Mouse (Mus musculus) heart, postnatal 14 days (tissue): ENCODE results near the gene Arl15. TPM values are rescaled to one million over a fixed set of nuclear protein-coding genes. Genes with fewer than 3 reads are reported as not detected.
A peak's percentile ranks its signal among the peaks of the same experiment; 100 is the strongest.

Source experiments
- DNase-seq, 2 experiments: peaks; one replicate each; pipeline ENCODE4 v3.0.0; 2021 to 2022
- intact Hi-C: fragments of 180-260 bp; cut with DNase I; formaldehyde crosslinking; loops from one replicate; pipeline ENCODE4 v1.15.1; 2025
- total RNA-seq, 2 experiments: library from RNA; stranded (reverse); gene quantifications; 2 replicates each; pipeline ENCODE4 v1.2.3; 2021

Gene Arl15
- total RNA-seq, 2 experiments from 2014 or later, result 11.9 to 14.7 TPM

- intact Hi-C loops, result loop anchor here (5.0 kb wide), 4 partner anchors 197 to 713 kb away; no protein-coding TSS in a partner anchor
- DNase-seq, result no peak
Measured at GRCm38 (mm10) chr13:114079751-114080150, 285.4 kb downstream of the Arl15 start.

GRCm38 (mm10) chr13:114080491-114080890, 286.2 kb downstream of the Arl15 start:
- intact Hi-C loops, result no loop called here
- DNase-seq, result no peak

- intact Hi-C loops, result no loop called here
- DNase-seq, result no peak
Measured at GRCm38 (mm10) chr13:114083570-114084138, 289.3 kb downstream of the Arl15 start.

- DNase-seq, result no peak
- intact Hi-C loops, result no loop called here
Measured at GRCm38 (mm10) chr13:114085442-114085841, 291.1 kb downstream of the Arl15 start.

GRCm38 (mm10) chr13:114086325-114086724, 292.0 kb downstream of the Arl15 start:
- intact Hi-C loops, result no loop called here
- no peak for DNase-seq

GRCm38 (mm10) chr13:114086801-114087200, 292.5 kb downstream of the Arl15 start:
- intact Hi-C loops, result no loop called here
- DNase-seq, result no peak

GRCm38 (mm10) chr13:114087696-114088465, 293.6 kb downstream of the Arl15 start:
- intact Hi-C loops, result no loop called here
- DNase-seq, result peak in 1 of 2 experiments; percentile 6

GRCm38 (mm10) chr13:114090786-114091185, 296.5 kb downstream of the Arl15 start:
- intact Hi-C loops, result no loop called here
- no peak for DNase-seq

GRCm38 (mm10) chr13:114091231-114091630, 296.9 kb downstream of the Arl15 start:
- intact Hi-C loops, result no loop called here

GRCm38 (mm10) chr13:114094151-114094875, 300.0 kb downstream of the Arl15 start:
- DNase-seq, result no peak
- intact Hi-C loops, result no loop called here

More at GRCm38 (mm10) chr13:114091231-114091630, 296.9 kb downstream of the Arl15 start:
- no peak for DNase-seq

- intact Hi-C loops, result no loop called here
- no peak for DNase-seq
Measured at GRCm38 (mm10) chr13:114095440-114095839, 301.1 kb downstream of the Arl15 start.

GRCm38 (mm10) chr13:114096386-114096785, 302.1 kb downstream of the Arl15 start:
- intact Hi-C loops, result no loop called here
- DNase-seq, result no peak

GRCm38 (mm10) chr13:114101155-114101554, 306.9 kb downstream of the Arl15 start:
- intact Hi-C loops, result no loop called here

GRCm38 (mm10) chr13:114106083-114106482, 311.8 kb downstream of the Arl15 start:
- no peak for DNase-seq
- intact Hi-C loops, result no loop called here

More at GRCm38 (mm10) chr13:114101155-114101554, 306.9 kb downstream of the Arl15 start:
- DNase-seq, result no peak

- no peak for DNase-seq
- intact Hi-C loops, result no loop called here
Measured at GRCm38 (mm10) chr13:114107499-114107898, 313.2 kb downstream of the Arl15 start.

- intact Hi-C loops, result no loop called here
- DNase-seq, result no peak
Measured at GRCm38 (mm10) chr13:114109441-114109840, 315.1 kb downstream of the Arl15 start.

GRCm38 (mm10) chr13:114109845-114110244, 315.5 kb downstream of the Arl15 start:
- intact Hi-C loops, result no loop called here
- no peak for DNase-seq

GRCm38 (mm10) chr13:114113516-114113915, 319.2 kb downstream of the Arl15 start:
- intact Hi-C loops, result no loop called here
- DNase-seq, result no peak

GRCm38 (mm10) chr13:114114586-114114985, 320.3 kb downstream of the Arl15 start:
- DNase-seq, result no peak
- intact Hi-C loops, result no loop called here

GRCm38 (mm10) chr13:114115106-114115505, 320.8 kb downstream of the Arl15 start:
- no peak for DNase-seq
- intact Hi-C loops, result no loop called here

- DNase-seq, result no peak
- intact Hi-C loops, result no loop called here
Measured at GRCm38 (mm10) chr13:114118104-114118830, 324.0 kb downstream of the Arl15 start.
